Mouse (Mus musculus): ENCODE data around the gene Olfr1175-ps.

The Olfr1175-ps gene

DNA sequence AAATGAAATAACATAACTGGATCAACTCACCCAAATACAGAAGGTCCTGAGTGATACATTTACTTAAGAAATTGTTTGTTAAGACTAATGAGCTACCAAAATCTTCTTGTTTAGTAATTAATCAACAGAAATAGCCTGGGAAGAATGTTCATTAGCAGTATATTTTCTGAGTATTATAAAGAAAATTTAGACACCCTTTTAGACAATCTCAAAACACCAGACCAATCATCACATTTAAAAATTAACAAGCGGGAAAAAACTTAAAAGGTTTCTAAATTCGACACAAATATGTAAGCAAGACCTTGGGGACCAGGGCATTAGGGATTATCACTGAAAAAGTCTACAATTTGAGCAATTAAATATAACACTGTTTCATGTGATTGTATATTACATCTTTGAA is at the start of gene Olfr1175-ps:
Olfr1175-ps (minus strand) TSS at position 101 of the 400 bp plus-strand sequence.
- no peak for DNase-seq

DNA sequence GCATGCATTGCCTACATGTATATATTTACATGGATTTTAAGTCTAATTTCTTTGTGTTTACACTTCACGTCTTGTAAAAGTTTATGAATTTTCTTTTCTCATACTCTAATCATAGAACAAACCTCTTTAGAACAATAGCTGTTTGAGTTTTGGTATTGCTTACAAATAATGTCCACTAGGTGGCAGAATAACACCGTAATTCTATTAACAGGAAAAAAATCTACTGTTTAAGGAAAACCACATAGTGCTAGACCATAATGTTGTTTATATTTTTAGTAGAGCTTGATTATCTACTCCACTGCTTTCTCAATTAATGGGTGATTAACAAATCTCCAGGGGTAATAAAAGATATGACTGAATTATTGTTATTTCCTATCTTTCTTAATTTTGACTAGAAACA is 29.3 kb upstream of the Olfr1175-ps start:
- no peak for DNase-seq

DNA sequence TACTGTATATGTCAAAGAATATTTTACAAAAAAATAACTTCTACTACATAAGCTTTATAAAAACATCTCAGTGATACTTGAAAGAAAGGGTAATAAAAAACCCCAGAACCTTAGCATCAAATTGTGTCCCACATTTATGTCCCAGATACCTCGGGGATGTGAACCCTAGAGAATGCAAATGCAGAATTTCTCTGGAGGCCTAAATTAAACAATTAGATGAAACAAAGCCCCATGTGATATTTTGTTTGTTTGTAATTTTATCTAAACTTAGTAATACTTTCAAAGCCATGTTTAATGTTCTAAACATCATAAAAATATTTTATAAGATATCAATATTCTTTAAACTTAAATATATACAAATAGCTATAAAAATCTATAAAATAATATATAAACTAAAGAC is 19.4 kb upstream of the Olfr1175-ps start, which contains the start of gene Olfr1177-ps:
Olfr1177-ps (minus strand) TSS at position 101 of the 400 bp plus-strand sequence.
- DNase-seq = no peak

DNA sequence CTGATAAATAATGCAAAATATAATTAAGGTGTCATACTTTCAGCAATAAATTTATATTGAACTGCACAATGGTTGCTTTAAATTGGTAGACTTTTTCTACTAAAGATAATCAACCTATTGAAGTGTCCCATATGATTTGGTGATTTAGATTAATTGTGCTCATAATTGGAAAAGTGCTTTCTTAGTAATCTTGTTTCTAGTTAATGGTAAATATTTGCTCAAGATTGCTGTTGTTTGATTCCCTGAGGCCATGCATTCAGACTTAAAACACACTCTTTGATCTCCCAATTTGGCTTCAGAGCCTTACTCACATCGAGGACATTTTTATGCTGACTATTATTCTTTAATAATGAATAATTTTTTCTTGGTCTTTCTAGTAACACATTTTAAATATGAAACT is 9.4 kb upstream of the Olfr1175-ps start, which contains the start of gene Olfr1176:
Olfr1176 (plus strand) TSS at position 301 of the 400 bp plus-strand sequence.
- DNase-seq = no peak

DNA sequence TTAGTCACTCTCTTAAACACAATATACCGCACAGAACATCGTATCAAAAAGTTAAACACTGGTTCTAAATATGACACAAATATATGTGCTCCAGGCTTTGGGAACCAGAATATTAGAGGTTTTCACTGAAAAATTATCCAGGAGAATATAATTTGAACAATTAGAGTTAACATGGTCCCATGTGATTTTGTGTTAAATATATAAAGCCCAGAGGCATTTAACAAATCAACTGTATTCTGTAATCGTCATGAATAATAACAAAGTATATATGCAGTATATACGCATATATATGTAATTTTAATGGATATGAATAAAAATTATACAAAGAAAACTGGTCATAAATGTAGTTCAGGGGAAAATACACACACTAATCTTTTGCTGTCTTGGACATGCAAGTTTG is 12.0 kb downstream of the Olfr1175-ps start, which contains the start of gene Olfr1174-ps:
Olfr1174-ps (minus strand) TSS at position 101 of the 400 bp plus-strand sequence.
- DNase-seq = no peak

DNA sequence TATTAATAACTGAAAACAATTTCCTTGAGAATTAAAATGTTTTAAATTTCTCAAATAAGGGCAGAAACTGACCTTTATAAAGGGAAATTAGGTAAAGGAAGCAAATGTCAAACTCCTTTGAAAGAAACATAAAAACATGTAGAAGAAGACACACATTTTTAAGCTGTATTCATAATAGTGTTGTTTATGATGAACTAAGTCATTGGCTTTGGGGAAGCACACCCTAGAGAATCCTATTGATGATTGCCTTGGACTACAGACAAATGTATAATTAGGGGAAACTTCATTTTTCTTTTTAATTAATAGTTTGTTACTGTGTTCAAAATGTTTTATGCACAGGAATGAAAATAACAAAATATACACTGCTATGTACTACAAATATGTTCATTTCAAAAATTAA is 47.2 kb downstream of the Olfr1175-ps start, which contains the start of gene Olfr1173:
Olfr1173 (minus strand) TSS at position 101 of the 400 bp plus-strand sequence.
- no peak for DNase-seq
